Mouse (Mus musculus) hindbrain, embryonic 15.5 days (tissue): Measurements from ENCODE around the gene Sae1. TPM values are rescaled to one million over a fixed set of nuclear protein-coding genes. Genes with fewer than 3 reads are reported as not detected.

Experiments used
- ATAC-seq: fragments of 200-750 bp; cut with Nextera tagmentation; 2 replicates; pipeline ENCODE4 v1.8.0; 2017; ENCODE audit warnings: low read depth, moderate number of reproducible peaks, moderate TSS enrichment; ENCODE audit not compliant: low FRiP score
- H3K27ac ChIP-seq: fragments of 300-500 bp; sonication (generic); replicated peaks from 2 replicates; pipeline ENCODE4 v1.5.1; 2015; ENCODE audit warnings: mild to moderate bottlenecking, inconsistent platforms
- H3K27me3 ChIP-seq: fragments of 300-500 bp; sonication (generic); 2 replicates; pipeline ENCODE4 v1.6.1; 2015; ENCODE audit warnings: control low read depth, inconsistent platforms
- H3K36me3 ChIP-seq: fragments of 300-500 bp; sonication (generic); 2 replicates; pipeline ENCODE4 v1.6.1; 2015; ENCODE audit warnings: control low read depth, inconsistent platforms
- H3K4me1 ChIP-seq: fragments of 300-500 bp; sonication (generic); replicated peaks from 2 replicates; pipeline ENCODE4 v1.6.1; 2015; ENCODE audit warnings: control low read depth, inconsistent platforms
- H3K4me2 ChIP-seq: fragments of 300-500 bp; sonication (generic); 2 replicates; pipeline ENCODE4 v1.6.1; 2015; ENCODE audit warnings: moderate library complexity, mild to moderate bottlenecking, inconsistent platforms
- H3K4me3 ChIP-seq: fragments of 300-500 bp; sonication (generic); 2 replicates; pipeline ENCODE4 v1.5.1; 2015; ENCODE audit warnings: mild to moderate bottlenecking, inconsistent platforms
- H3K9ac ChIP-seq: fragments of 300-500 bp; sonication (generic); 2 replicates; pipeline ENCODE4 v1.6.1; 2015; ENCODE audit warnings: inconsistent platforms
- H3K9me3 ChIP-seq: fragments of 300-500 bp; sonication (generic); 2 replicates; pipeline ENCODE4 v1.6.1; 2016; ENCODE audit warnings: control low read depth, inconsistent platforms
- WGBS: fragments of 180-500 bp; shearing (Covaris S2); methylation state at CpG from one replicate; pipeline ENCODE4 v1.1.7; 2015; 5-methylcytosine and 5-hydroxymethylcytosine counted together
- polyA plus RNA-seq: library from polyadenylated mRNA; unstranded; fragments of >200 nt; fragmentation: Nextera tagmentation; extraction: Ambion mirVana; gene quantifications from 2 replicates; pipeline ENCODE4 v1.2.1, GENCODE M21; 2015

Sae1 gene
- polyA plus RNA-seq, 1 experiment from 2014 or later: 261 TPM

GRCm38 (mm10) chr7:16297616-16298015 lies 90.0 kb downstream of the Sae1 start:
- Histone ChIP-seq H3K4me1 (peaks cover 46% of the 10 kb centered on the region), H3K9ac (no peak overlapping the region; the same call in 1 of the 2 replicates), H3K27ac (no peak overlapping the region), H3K4me3 (no peak overlapping the region), H3K36me3 (no peaks in the 10 kb centered on the region), H3K27me3 (no peaks in the 10 kb centered on the region), H3K4me2 (peak overlapping the region; percentile 96), H3K9me3 (no peaks in the 10 kb centered on the region)
- 71% methylated on average over 2 of the region's 2 CpGs for WGBS
- ATAC-seq: no peak

- Histone ChIP-seq H3K9ac (peak overlapping the region; percentile 51), H3K27me3 (no peaks in the 10 kb centered on the region), H3K9me3 (no peaks in the 10 kb centered on the region), H3K27ac (peak overlapping the region; percentile 73), H3K4me3 (peak overlapping the region; percentile 39), H3K36me3 (no peaks in the 10 kb centered on the region), H3K4me1 (peaks cover 46% of the 10 kb centered on the region), H3K4me2 (peak overlapping the region; percentile 96)
- no peak for ATAC-seq
- 2% methylated on average over 22 of the region's 22 CpGs for WGBS
These were observed 90.7 kb downstream of the Sae1 start for GRCm38 (mm10) chr7:16296766-16297390.

GRCm38 (mm10) chr7:16296146-16296545 lies 91.5 kb downstream of the Sae1 start:
- H3K4me2 ChIP-seq: peak overlapping the region; percentile 96
- WGBS: 58% methylated on average over 2 of the region's 2 CpGs
- peaks cover 46% of the 10 kb centered on the region for H3K4me1 ChIP-seq
- no peak overlapping the region for H3K9ac ChIP-seq
- H3K4me3 ChIP-seq: peak overlapping the region; percentile 39; the same call in 1 of the 2 replicates
- H3K9me3 ChIP-seq: no peaks in the 10 kb centered on the region
- no peaks in the 10 kb centered on the region for H3K27me3 ChIP-seq
- no peaks in the 10 kb centered on the region for H3K36me3 ChIP-seq
- ATAC-seq: no peak
- H3K27ac ChIP-seq: peak overlapping the region; percentile 73

- peak overlapping the region; percentile 96 for H3K4me2 ChIP-seq
- no peaks in the 10 kb centered on the region for H3K36me3 ChIP-seq
- ATAC-seq: peak; percentile 10; the same call in 1 of the 2 replicates
- H3K9ac ChIP-seq: peak overlapping the region; percentile 30
- 1% methylated on average over 38 of the region's 41 CpGs for WGBS
- H3K27me3 ChIP-seq: no peaks in the 10 kb centered on the region
- H3K9me3 ChIP-seq: no peaks in the 10 kb centered on the region
- peak overlapping the region; percentile 80 for H3K27ac ChIP-seq
- H3K4me1 ChIP-seq: peaks cover 43% of the 10 kb centered on the region
- H3K4me3 ChIP-seq: peak overlapping the region; percentile 49
These were observed 92.2 kb downstream of the Sae1 start for GRCm38 (mm10) chr7:16295321-16295900.

- peak; percentile 40; the same call in 1 of the 2 replicates for ATAC-seq
- no peaks in the 10 kb centered on the region for H3K9me3 ChIP-seq
- H3K36me3 ChIP-seq: no peaks in the 10 kb centered on the region
- H3K27me3 ChIP-seq: no peaks in the 10 kb centered on the region
- peak overlapping the region; percentile 30; the same call in 1 of the 2 replicates for H3K9ac ChIP-seq
- peak overlapping the region; percentile 96 for H3K4me2 ChIP-seq
- H3K4me1 ChIP-seq: peaks cover 37% of the 10 kb centered on the region
- under 1% methylated on average over 23 of the region's 23 CpGs for WGBS
- peak overlapping the region; percentile 49 for H3K4me3 ChIP-seq
- H3K27ac ChIP-seq: peak overlapping the region; percentile 80
These were observed 92.8 kb downstream of the Sae1 start for GRCm38 (mm10) chr7:16294837-16295236.

GRCm38 (mm10) chr7:16294346-16294745 lies 93.3 kb downstream of the Sae1 start:
- Histone ChIP-seq H3K9me3 (no peaks in the 10 kb centered on the region), H3K27ac (no peak overlapping the region; the same call in 1 of the 2 replicates), H3K4me3 (peak overlapping the region; percentile 49), H3K36me3 (no peaks in the 10 kb centered on the region), H3K9ac (no peak overlapping the region), H3K27me3 (no peaks in the 10 kb centered on the region), H3K4me1 (peaks cover 35% of the 10 kb centered on the region), H3K4me2 (peak overlapping the region; percentile 96)
- ATAC-seq: peak; percentile 28; the same call in 1 of the 2 replicates
- WGBS: 32% methylated on average over 4 of the region's 4 CpGs

- H3K4me2 ChIP-seq: no peak overlapping the region
- no peaks in the 10 kb centered on the region for H3K27me3 ChIP-seq
- H3K4me1 ChIP-seq: peaks cover 12% of the 10 kb centered on the region
- peaks cover 9% of the 10 kb centered on the region for H3K36me3 ChIP-seq
- H3K9ac ChIP-seq: no peak overlapping the region
- no peak overlapping the region for H3K27ac ChIP-seq
- WGBS: 81% methylated on average over 1 of the region's 1 CpGs
- no peak overlapping the region for H3K4me3 ChIP-seq
- no peak for ATAC-seq
- no peaks in the 10 kb centered on the region for H3K9me3 ChIP-seq
These were observed 99.8 kb downstream of the Sae1 start for GRCm38 (mm10) chr7:16287791-16288190.

- no peaks in the 10 kb centered on the region for H3K9me3 ChIP-seq
- H3K4me2 ChIP-seq: peak overlapping the region; percentile 55
- peaks cover 15% of the 10 kb centered on the region for H3K36me3 ChIP-seq
- H3K27me3 ChIP-seq: no peaks in the 10 kb centered on the region
- peak overlapping the region; percentile 95 for H3K27ac ChIP-seq
- WGBS: 92% methylated on average over 2 of the region's 2 CpGs
- peaks cover 12% of the 10 kb centered on the region for H3K4me1 ChIP-seq
- ATAC-seq: no peak
- peak overlapping the region; percentile 58 for H3K9ac ChIP-seq
- peak overlapping the region; percentile 68 for H3K4me3 ChIP-seq
These were observed 100.6 kb downstream of the Sae1 start for GRCm38 (mm10) chr7:16287016-16287415.

- peak within 1 kb of the TSS; percentile 58 for H3K9ac ChIP-seq
- peaks cover 12% of the 10 kb centered on the region for H3K4me1 ChIP-seq
- peak within 1 kb of the TSS; percentile 95 for H3K27ac ChIP-seq
- no peaks in the 10 kb centered on the region for H3K9me3 ChIP-seq
- peak; percentile 95 for ATAC-seq
- WGBS: 1% methylated on average over 70 of the region's 70 CpGs
- peak within 1 kb of the TSS; percentile 68 for H3K4me3 ChIP-seq
- no peaks in the 10 kb centered on the region for H3K27me3 ChIP-seq
- peaks cover 22% of the 10 kb centered on the region for H3K36me3 ChIP-seq
- H3K4me2 ChIP-seq: peak within 1 kb of the TSS; percentile 55
These were observed 101.3 kb downstream of the Sae1 start, which contains the start of gene Ccdc9 for GRCm38 (mm10) chr7:16286026-16286961. Gene Ccdc9 (minus strand): TSS chr7:16286795.

- peak; percentile 49 for ATAC-seq
- WGBS: 6% methylated on average over 14 of the region's 14 CpGs
- Histone ChIP-seq H3K27ac (peak overlapping the region; percentile 95), H3K27me3 (no peaks in the 10 kb centered on the region), H3K4me1 (peaks cover 12% of the 10 kb centered on the region), H3K9ac (no peak overlapping the region), H3K36me3 (peaks cover 30% of the 10 kb centered on the region), H3K4me2 (peak overlapping the region; percentile 55), H3K4me3 (peak overlapping the region; percentile 68), H3K9me3 (no peaks in the 10 kb centered on the region)
These were observed 102.1 kb downstream of the Sae1 start for GRCm38 (mm10) chr7:16285450-16286025.

GRCm38 (mm10) chr7:16284904-16285303 lies 102.7 kb downstream of the Sae1 start:
- no peak for ATAC-seq
- Histone ChIP-seq H3K9me3 (no peaks in the 10 kb centered on the region), H3K27me3 (no peaks in the 10 kb centered on the region), H3K4me3 (peak overlapping the region; percentile 68; the same call in 1 of the 2 replicates), H3K36me3 (peaks cover 32% of the 10 kb centered on the region), H3K9ac (no peak overlapping the region), H3K4me2 (peak overlapping the region; percentile 55), H3K4me1 (peaks cover 12% of the 10 kb centered on the region), H3K27ac (peak overlapping the region; percentile 95; the same call in 1 of the 2 replicates)
- WGBS: 69% methylated on average over 9 of the region's 9 CpGs
